Mouse (Mus musculus) liver, embryonic 18 days (tissue): ENCODE results near the gene Dnal1. TPM values are rescaled to one million over a fixed set of nuclear protein-coding genes. Genes with fewer than 3 reads are reported as not detected.

ENCODE experiments used
- polyA plus RNA-seq: library from polyadenylated mRNA; depleted of rRNA; stranded (reverse); fragments of >200 nt; gene quantifications from 2 replicates; pipeline ENCODE4 v1.2.3, GENCODE M21; 2012; rRNA removed

Dnal1 gene
- 1.0 and 1.4 TPM in 2 replicates for polyA plus RNA-seq

GRCm38 (mm10) chr12:84114153-84114994 is at the start of gene Dnal1:
Gene Dnal1, plus strand, starts transcription at chr12:84114366.

GRCm38 (mm10) chr12:84068986-84069385 is 45.2 kb upstream of the Dnal1 start, which contains the start of gene Acot5:
Gene Acot5, plus strand, starts transcription at chr12:84069325.

DNA sequence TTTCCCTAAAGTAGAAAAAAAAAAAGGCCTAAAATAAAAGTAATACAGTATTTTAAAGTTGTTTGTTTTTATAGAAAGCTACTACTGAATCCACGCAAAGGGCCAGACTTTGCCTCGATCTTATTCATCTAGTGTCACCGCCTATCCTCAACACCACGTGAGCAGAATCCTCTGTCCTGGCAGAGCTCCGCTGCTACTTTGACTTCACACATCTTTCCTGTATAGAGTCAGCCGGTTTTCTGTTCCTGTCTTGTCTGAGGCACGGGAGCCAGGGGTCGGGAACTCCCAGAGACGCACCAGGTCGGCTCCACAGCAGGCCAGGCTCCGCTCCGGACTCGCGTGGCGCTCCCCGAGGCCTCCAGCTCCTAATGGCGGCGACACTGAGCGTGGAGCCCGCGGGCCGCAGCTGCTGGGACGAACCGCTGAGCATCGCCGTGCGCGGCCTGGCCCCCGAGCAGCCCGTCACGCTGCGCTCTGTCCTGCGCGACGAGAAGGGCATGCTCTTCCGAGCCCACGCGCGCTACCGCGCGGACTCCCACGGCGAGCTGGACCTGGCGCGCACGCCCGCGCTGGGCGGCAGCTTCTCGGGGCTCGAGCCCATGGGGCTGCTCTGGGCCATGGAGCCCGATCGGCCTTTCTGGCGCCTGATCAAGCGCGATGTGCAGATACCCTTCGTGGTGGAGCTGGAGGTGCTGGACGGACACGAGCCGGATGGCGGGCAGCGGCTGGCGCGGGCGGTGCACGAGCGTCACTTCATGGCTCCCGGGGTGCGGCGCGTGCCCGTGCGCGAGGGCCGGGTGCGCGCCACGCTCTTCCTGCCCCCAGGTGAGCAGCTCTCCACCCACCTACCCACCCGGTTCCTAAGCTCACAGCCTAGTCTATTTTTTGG is 13.3 kb upstream of the Dnal1 start, which contains the start of gene Acot6:
TSS of gene Acot6 (plus strand) at position 51 of the 889 bp plus-strand sequence.

GRCm38 (mm10) chr12:84147954-84148621 is 33.9 kb downstream of the Dnal1 start, which contains the start of gene Pnma1:
Gene Pnma1, minus strand, starts transcription at chr12:84148489.

Other genes starting within 250 kb of the Dnal1 start
- 19.6 and 24.3 TPM in 2 replicates for gene Numb, start 192.4 kb upstream of the Dnal1 start, polyA plus RNA-seq
- gene Riox1, start 163.8 kb upstream of the Dnal1 start, polyA plus RNA-seq = 6.2 and 6.8 TPM in 2 replicates
- not detected in 2 replicates for gene Heatr4, start 129.5 kb upstream of the Dnal1 start, polyA plus RNA-seq
- 5.8 and 7.9 TPM in 2 replicates for gene Acot2, start 126.5 kb upstream of the Dnal1 start, polyA plus RNA-seq
- gene Acot1, start 104.9 kb upstream of the Dnal1 start, polyA plus RNA-seq = 57.6 and 64.3 TPM in 2 replicates
- gene Acot4, start 76.0 kb upstream of the Dnal1 start, polyA plus RNA-seq = 12.7 and 12.8 TPM in 2 replicates
- gene Gm49366, start 75.4 kb upstream of the Dnal1 start, polyA plus RNA-seq = not detected in 2 replicates
- 13.1 and 14.9 TPM in 2 replicates for gene Acot3, start 62.2 kb upstream of the Dnal1 start, polyA plus RNA-seq
- 2.7 and 3.1 TPM in 2 replicates for gene Acot5, start 45.0 kb upstream of the Dnal1 start, polyA plus RNA-seq
- 8.9 and 11.1 TPM in 2 replicates for gene Acot6, start 13.7 kb upstream of the Dnal1 start, polyA plus RNA-seq
- gene Pnma1, start 34.1 kb downstream of the Dnal1 start, polyA plus RNA-seq = 0.08 and 0.10 TPM in 2 replicates
- gene Elmsan1, start 104.5 kb downstream of the Dnal1 start, polyA plus RNA-seq = 4.0 and 6.0 TPM in 2 replicates
- 17.3 and 19.0 TPM in 2 replicates for gene Ptgr2, start 170.9 kb downstream of the Dnal1 start, polyA plus RNA-seq
- gene Zfp410, start 202.5 kb downstream of the Dnal1 start, polyA plus RNA-seq = 19.1 and 20.3 TPM in 2 replicates
- 19.3 and 21.1 TPM in 2 replicates for gene Coq6, start 247.3 kb downstream of the Dnal1 start, polyA plus RNA-seq
- 0.66 and 0.77 TPM in 2 replicates for gene Fam161b, start 247.5 kb downstream of the Dnal1 start, polyA plus RNA-seq